Mouse (Mus musculus): ENCODE data around the gene Tmprss7. TPM values are rescaled to one million over a fixed set of nuclear protein-coding genes. Genes with fewer than 3 reads are reported as not detected.

The Tmprss7 gene
- total RNA-seq, 2 experiments from 2014 or later = 0.67 to 1.9 TPM

GRCm38 (mm10) chr16:45625342-45625741, 68.1 kb downstream of the Tmprss7 start:
- no peak for DNase-seq

DNA sequence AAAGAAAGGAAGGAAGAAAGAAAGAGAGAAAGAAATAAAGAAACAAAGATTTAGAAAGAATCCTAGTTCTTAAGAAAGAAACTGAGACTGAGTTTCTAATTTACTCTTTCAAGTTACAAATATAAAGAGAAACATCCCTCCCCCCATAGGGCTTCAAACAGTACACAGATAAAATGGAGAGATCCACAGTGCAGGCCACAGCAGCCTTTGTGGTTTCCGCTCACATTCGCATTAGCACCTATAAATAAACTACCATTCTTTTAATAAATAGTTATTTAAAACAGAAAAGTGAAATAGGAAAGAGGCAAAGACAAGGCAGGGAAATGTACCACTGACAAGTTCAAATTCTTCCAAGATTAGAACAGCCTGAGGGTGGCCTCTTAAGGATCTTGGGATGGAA, 68.7 kb downstream of the Tmprss7 start:
- no peak for DNase-seq

- no peak for DNase-seq
Observed at GRCm38 (mm10) chr16:45623230-45623629, 70.2 kb downstream of the Tmprss7 start.

DNA sequence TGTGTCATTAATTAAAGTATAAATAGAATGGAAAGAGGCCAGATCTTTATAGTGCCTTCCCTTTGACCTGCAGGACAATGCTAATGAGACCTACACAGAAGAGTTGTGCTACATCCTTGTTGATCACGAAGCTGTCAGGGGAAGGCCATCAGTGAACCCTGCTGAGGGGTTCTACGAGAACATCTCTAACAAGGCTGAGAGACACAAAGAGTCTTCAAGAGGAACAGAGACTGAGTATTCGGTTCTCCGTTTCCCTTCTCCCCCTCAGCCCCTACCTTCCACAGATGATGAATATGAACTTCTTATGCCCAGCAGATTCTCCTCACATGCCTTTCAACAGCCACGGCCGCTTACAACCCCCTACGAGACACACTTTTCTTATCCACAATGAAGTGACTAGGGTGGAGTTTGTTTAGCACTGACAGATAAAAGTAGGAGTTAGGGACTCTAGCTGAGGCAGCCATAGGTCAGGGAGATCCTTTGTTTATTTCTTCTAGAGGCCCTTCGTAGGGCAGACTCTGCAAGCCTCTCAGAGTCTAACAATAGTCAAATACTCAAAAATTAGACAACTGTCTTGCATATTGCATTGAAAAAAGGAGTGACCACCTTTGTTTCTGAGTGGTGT, 73.6 kb downstream of the Tmprss7 start:
- DNase-seq = no peak

DNA sequence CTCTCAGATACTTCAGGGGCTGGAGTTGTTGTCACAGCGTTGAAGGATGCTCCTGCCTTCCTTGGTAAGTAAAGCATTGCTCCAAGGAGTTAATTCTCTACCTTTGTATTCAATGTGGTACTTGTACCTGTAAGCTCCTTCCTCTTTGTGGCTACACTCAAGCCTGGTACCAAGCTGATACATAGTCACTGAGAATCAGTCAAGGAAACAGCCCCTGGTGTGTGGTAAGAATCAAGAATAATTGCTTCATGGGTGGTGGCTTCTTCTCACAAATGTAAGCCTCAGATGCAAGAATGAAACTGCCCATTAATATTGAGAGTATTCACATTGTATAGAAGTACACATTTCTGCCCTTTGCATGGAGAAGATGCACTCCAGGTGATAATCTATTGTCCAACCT, 77.5 kb downstream of the Tmprss7 start:
- DNase-seq = no peak

DNA sequence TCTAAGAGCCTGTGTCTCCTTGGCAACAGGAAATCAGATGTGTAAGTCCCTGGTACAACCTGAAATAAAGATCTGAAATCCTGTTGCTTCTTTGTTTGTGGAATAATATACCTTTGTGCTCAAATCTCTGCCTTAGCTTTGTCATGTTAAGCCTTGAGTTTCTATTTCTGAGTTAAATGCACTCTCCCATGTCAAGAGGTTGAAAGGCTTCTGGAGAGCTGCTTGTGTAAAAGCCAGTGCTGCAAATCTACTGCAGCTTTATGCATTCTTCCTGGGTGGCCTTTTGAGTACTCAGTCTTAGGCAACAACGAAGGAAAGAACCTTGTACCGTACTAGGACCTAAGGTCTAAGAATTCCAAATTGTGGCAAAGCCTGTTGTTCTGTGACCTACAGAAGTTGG, 80.2 kb downstream of the Tmprss7 start:
- no peak for DNase-seq

- no peak for DNase-seq
Observed at GRCm38 (mm10) chr16:45610267-45610666, 83.2 kb downstream of the Tmprss7 start, which contains the start of gene Gcsam. Gene Gcsam (plus strand): TSS chr16:45610380.

GRCm38 (mm10) chr16:45609300-45609699, 84.2 kb downstream of the Tmprss7 start:
- DNase-seq = no peak

- DNase-seq = no peak
Observed at GRCm38 (mm10) chr16:45608481-45608954, 84.9 kb downstream of the Tmprss7 start.

Other genes starting within 250 kb of the Tmprss7 start
- under 1 TPM in 1 of 2 experiments, not detected in 1; 0.17 TPM for gene Gm609, start 200.7 kb downstream of the Tmprss7 start, total RNA-seq (2021)
- gene Gm17783, start 161.6 kb downstream of the Tmprss7 start, total RNA-seq (2021) = not detected
- not detected for gene Slc9c1, start 158.3 kb downstream of the Tmprss7 start, total RNA-seq (2021)
- gene Gcsam, start 83.3 kb downstream of the Tmprss7 start, total RNA-seq (2021) = not detected
- gene BC016579, start 39.6 kb downstream of the Tmprss7 start, total RNA-seq (2021) = under 1 TPM; 0.20 to 0.28 TPM
- gene Tagln3, start 30.9 kb upstream of the Tmprss7 start, total RNA-seq (2021) = 100 to 1,000 TPM; 244 to 276 TPM
- gene Abhd10, start 49.3 kb upstream of the Tmprss7 start, total RNA-seq (2021) = 10 to 100 TPM; 19.1 to 21.6 TPM